Mouse (Mus musculus) myocyte (in vitro differentiated cells): ENCODE results near the gene Exosc1. TPM values are rescaled to one million over a fixed set of nuclear protein-coding genes. Genes with fewer than 3 reads are reported as not detected.

Source experiments
- H3K27me3 ChIP-seq: one replicate; pipeline ENCODE4 v1.6.1; 2011; ENCODE audit not compliant: control insufficient read depth, insufficient read depth, insufficient read length
- H3K36me3 ChIP-seq: one replicate; pipeline ENCODE4 v1.6.1; 2011; ENCODE audit not compliant: control insufficient read depth, insufficient read depth
- H3K4me2 ChIP-seq: one replicate; pipeline ENCODE4 v1.6.1; 2011; ENCODE audit warnings: low read depth, control low read depth
- H3K4me3 ChIP-seq: one replicate; pipeline ENCODE4 v1.5.1; 2011; ENCODE audit warnings: mild to moderate bottlenecking, control low read depth, moderate library complexity
- H3K79me2 ChIP-seq: one replicate; pipeline ENCODE4 v1.6.1; 2011; ENCODE audit not compliant: control insufficient read depth, insufficient read depth
- H3ac ChIP-seq: one replicate; pipeline ENCODE4 v1.6.1; 2011; ENCODE audit not compliant: control insufficient read depth, insufficient read length
- CEBPB ChIP-seq: IDR thresholded peaks from 2 replicates; pipeline ENCODE4 v1.6.1; 2011; ENCODE audit warnings: mild to moderate bottlenecking, moderate library complexity; ENCODE audit not compliant: poor library complexity, insufficient read depth, severe bottlenecking
- E2F4 ChIP-seq: IDR thresholded peaks from one replicate; pipeline ENCODE4 v1.6.1; 2011; ENCODE audit warnings: mild to moderate bottlenecking, control low read depth, moderate library complexity; ENCODE audit not compliant: insufficient read depth
- MAX ChIP-seq: IDR thresholded peaks from one replicate; pipeline ENCODE4 v1.6.1; 2011; ENCODE audit warnings: low read depth, mild to moderate bottlenecking, control low read depth
- MYOD1 ChIP-seq, 3 experiments: IDR thresholded peaks; one replicate each; pipeline ENCODE4 v1.6.1; 2011; ENCODE audit warnings: control low read depth in 2 of 3, low read depth in 2 of 3, mild to moderate bottlenecking in 2 of 3, moderate library complexity in 1 of 3; ENCODE audit not compliant: insufficient read length in 2 of 3, control insufficient read depth in 1 of 3
- MYOG ChIP-seq, 3 experiments: IDR thresholded peaks; one replicate each; pipeline ENCODE4 v1.6.1; 2011; ENCODE audit warnings: control low read depth in 2 of 3, low read depth in 2 of 3, mild to moderate bottlenecking in 2 of 3; ENCODE audit not compliant: insufficient read length in 2 of 3, control insufficient read depth in 1 of 3, insufficient read depth in 1 of 3
- POLR2A ChIP-seq: IDR thresholded peaks from one replicate; pipeline ENCODE4 v1.6.1; 2011; ENCODE audit warnings: low read depth, mild to moderate bottlenecking, control low read depth, moderate library complexity; ENCODE audit not compliant: insufficient read length
- POLR2AphosphoS2 ChIP-seq: IDR thresholded peaks from one replicate; pipeline ENCODE4 v1.6.1; 2011; ENCODE audit warnings: low read depth, control low read depth; ENCODE audit not compliant: insufficient read length
- REST ChIP-seq: IDR thresholded peaks from one replicate; pipeline ENCODE4 v1.6.1; 2011; ENCODE audit warnings: mild to moderate bottlenecking, control low read depth, moderate library complexity; ENCODE audit not compliant: insufficient read depth, insufficient read length
- SRF ChIP-seq: IDR thresholded peaks from one replicate; pipeline ENCODE4 v1.6.1; 2011; ENCODE audit warnings: low read depth; ENCODE audit not compliant: control insufficient read depth, insufficient read length
- TCF12 ChIP-seq: IDR thresholded peaks from one replicate; pipeline ENCODE4 v1.6.1; 2011; ENCODE audit warnings: mild to moderate bottlenecking, control low read depth; ENCODE audit not compliant: poor library complexity, insufficient read depth, severe bottlenecking
- TCF3 ChIP-seq: IDR thresholded peaks from one replicate; pipeline ENCODE4 v1.6.1; 2011; ENCODE audit warnings: low read depth, control low read depth; ENCODE audit not compliant: insufficient read length
- USF1 ChIP-seq: IDR thresholded peaks from one replicate; pipeline ENCODE4 v1.6.1; 2011; ENCODE audit warnings: low read depth, mild to moderate bottlenecking, control low read depth, moderate library complexity
- polyA plus RNA-seq: library from polyadenylated mRNA; unstranded; fragments of >200 nt; fragmentation: generic; extraction: Trizol; gene quantifications from one replicate; pipeline ENCODE4 v1.2.1, GENCODE M21; 2012; ENCODE audit warnings: missing spikeins

Exosc1 gene
- polyA plus RNA-seq, 1 experiment: 49.4 TPM

DNA sequence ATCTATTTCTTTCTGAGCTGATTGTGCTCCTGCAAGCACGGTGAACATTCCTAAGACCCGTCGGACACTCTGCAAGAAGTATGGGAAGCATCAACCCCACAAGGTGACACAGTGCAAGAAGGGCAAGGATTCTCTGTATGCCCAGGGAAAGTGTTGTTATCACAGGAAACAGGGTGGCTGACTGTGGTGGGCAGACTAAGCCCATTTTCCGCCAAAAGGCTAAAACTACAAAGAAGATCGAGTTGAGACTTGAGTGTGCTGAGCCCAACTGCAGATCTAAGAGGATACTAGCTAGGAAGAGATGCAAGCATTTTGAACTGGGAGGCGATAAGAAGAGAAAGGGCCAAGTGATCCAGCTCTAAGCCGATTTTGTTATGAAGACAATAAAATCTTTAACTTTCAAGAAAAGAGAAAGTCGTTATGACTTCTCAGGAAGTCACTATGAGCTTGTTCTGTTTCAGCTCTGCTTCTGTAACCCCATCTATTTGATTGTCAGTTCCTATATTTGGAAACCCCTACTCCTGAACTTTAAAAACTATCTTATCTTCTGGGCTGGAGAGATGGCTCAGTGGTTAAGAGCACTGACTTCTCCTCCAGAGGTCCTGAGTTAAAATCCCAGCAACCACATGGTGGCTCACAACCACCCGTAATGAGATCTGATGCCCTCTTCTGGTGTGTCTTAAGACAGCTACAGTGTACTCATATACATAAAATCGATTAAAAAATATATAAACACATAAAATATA lies 30.2 kb downstream of the Exosc1 start:
- no peak for TF ChIP-seq MYOG (IDR thresholded peaks at IDR 0.05; ENCODE audit: control insufficient read depth in 1 of 3, insufficient read depth in 1 of 3, insufficient read length in 2 of 3, low read depth in 2 of 3)
- TF ChIP-seq SRF: no peak
- TF ChIP-seq TCF12: no peak
- TF ChIP-seq MAX: no peak
- no peak for TF ChIP-seq REST
- TF ChIP-seq MYOD1 (IDR thresholded peaks at IDR 0.05; ENCODE audit: control insufficient read depth in 1 of 3, insufficient read length in 2 of 3, low read depth in 2 of 3): no peak
- no peak for TF ChIP-seq CEBPB
- TF ChIP-seq E2F4: no peak
- TF ChIP-seq USF1: no peak
- no peak for TF ChIP-seq POLR2A
- no peak for TF ChIP-seq TCF3
- no peak for TF ChIP-seq POLR2AphosphoS2
- no peak overlapping the region for H3K4me3 ChIP-seq
- H3K27me3 ChIP-seq: no peaks in the 10 kb centered on the region
- H3K36me3 ChIP-seq: no peaks in the 10 kb centered on the region
- no peaks in the 10 kb centered on the region for H3K79me2 ChIP-seq
- no peak overlapping the region for H3K4me2 ChIP-seq
- no peak overlapping the region for H3ac ChIP-seq

GRCm38 (mm10) chr19:41901696-41902095 lies 31.5 kb downstream of the Exosc1 start:
- Histone ChIP-seq H3K27me3 (no peaks in the 10 kb centered on the region), H3ac (no peak overlapping the region), H3K4me3 (no peak overlapping the region), H3K36me3 (no peaks in the 10 kb centered on the region), H3K4me2 (no peak overlapping the region), H3K79me2 (no peaks in the 10 kb centered on the region)
- TF ChIP-seq MYOD1 (IDR thresholded peaks at IDR 0.05; ENCODE audit: control insufficient read depth in 1 of 3, insufficient read length in 2 of 3, low read depth in 2 of 3) (no peak), MYOG (IDR thresholded peaks at IDR 0.05; ENCODE audit: control insufficient read depth in 1 of 3, insufficient read depth in 1 of 3, insufficient read length in 2 of 3, low read depth in 2 of 3) (no peak), E2F4 (no peak), SRF (no peak), REST (no peak), CEBPB (no peak), MAX (no peak), TCF12 (no peak), POLR2AphosphoS2 (no peak), POLR2A (no peak), USF1 (no peak), TCF3 (no peak)

- TF ChIP-seq POLR2A: no peak
- TF ChIP-seq TCF3: no peak
- no peak for TF ChIP-seq E2F4
- TF ChIP-seq CEBPB: no peak
- TF ChIP-seq MYOD1 (IDR thresholded peaks at IDR 0.05; ENCODE audit: control insufficient read depth in 1 of 3, insufficient read length in 2 of 3, low read depth in 2 of 3): no peak
- TF ChIP-seq TCF12: no peak
- TF ChIP-seq REST: no peak
- no peak for TF ChIP-seq USF1
- no peak for TF ChIP-seq MAX
- no peak for TF ChIP-seq MYOG (IDR thresholded peaks at IDR 0.05; ENCODE audit: control insufficient read depth in 1 of 3, insufficient read depth in 1 of 3, insufficient read length in 2 of 3, low read depth in 2 of 3)
- no peak for TF ChIP-seq POLR2AphosphoS2
- TF ChIP-seq SRF: no peak
- H3K79me2 ChIP-seq: peaks cover 2% of the 10 kb centered on the region
- no peak overlapping the region for H3K4me2 ChIP-seq
- no peaks in the 10 kb centered on the region for H3K36me3 ChIP-seq
- H3ac ChIP-seq: no peak overlapping the region
- no peak overlapping the region for H3K4me3 ChIP-seq
- H3K27me3 ChIP-seq: no peaks in the 10 kb centered on the region
These were observed 32.6 kb downstream of the Exosc1 start for GRCm38 (mm10) chr19:41900495-41901090.

- Histone ChIP-seq H3K79me2 (peaks cover 15% of the 10 kb centered on the region), H3K4me3 (no peak overlapping the region), H3K27me3 (no peaks in the 10 kb centered on the region), H3K4me2 (no peak overlapping the region), H3ac (no peak overlapping the region), H3K36me3 (no peaks in the 10 kb centered on the region)
- no peak for TF ChIP-seq MAX
- TF ChIP-seq E2F4: no peak
- TF ChIP-seq TCF12: no peak
- TF ChIP-seq POLR2A: no peak
- no peak for TF ChIP-seq POLR2AphosphoS2
- TF ChIP-seq REST: no peak
- no peak for TF ChIP-seq MYOD1 (IDR thresholded peaks at IDR 0.05; ENCODE audit: control insufficient read depth in 1 of 3, insufficient read length in 2 of 3, low read depth in 2 of 3)
- no peak for TF ChIP-seq SRF
- no peak for TF ChIP-seq MYOG (IDR thresholded peaks at IDR 0.05; ENCODE audit: control insufficient read depth in 1 of 3, insufficient read depth in 1 of 3, insufficient read length in 2 of 3, low read depth in 2 of 3)
- no peak for TF ChIP-seq CEBPB
These were observed 34.4 kb downstream of the Exosc1 start for GRCm38 (mm10) chr19:41898860-41899259.
